Mouse (Mus musculus) liver, embryonic 18 days (tissue): ENCODE data around the gene Dpp3. TPM values are rescaled to one million over a fixed set of nuclear protein-coding genes. Genes with fewer than 3 reads are reported as not detected.

Source experiments
- polyA plus RNA-seq: library from polyadenylated mRNA; depleted of rRNA; stranded (reverse); fragments of >200 nt; gene quantifications from 2 replicates; pipeline ENCODE4 v1.2.3, GENCODE M21; 2012; rRNA removed

Dpp3 gene
- 33.6 and 33.7 TPM in 2 replicates for polyA plus RNA-seq

DNA sequence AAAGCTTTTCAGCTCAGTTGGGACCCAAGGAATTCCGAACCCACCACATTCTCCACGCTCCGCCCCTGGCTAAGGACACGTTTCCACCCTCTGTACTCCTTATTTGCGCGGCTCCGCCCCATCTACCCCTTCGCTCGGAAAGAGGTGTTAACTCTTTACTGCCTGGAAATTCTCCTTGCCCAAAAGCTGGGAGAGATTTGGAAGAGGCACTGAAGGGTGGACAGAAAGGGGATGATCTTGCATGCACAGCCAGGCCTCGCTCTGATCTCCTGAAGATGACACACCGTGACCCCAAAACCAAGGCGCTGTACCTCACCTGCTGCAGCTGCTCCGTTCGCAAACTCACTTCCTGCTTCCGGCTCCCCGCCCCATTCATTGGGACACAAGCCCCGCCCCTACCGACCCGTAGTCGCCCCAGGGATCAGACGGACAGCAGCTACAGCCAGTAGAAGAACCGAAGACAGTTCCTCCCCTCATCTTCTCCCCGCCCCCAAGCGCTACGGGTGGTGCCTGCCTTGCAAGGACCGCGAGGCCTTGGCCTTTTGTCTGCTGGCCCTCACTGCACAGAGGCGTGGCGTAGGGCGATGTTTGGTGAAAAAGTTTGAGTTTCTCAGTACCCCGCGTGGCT, at the start of gene Dpp3:
Gene Dpp3 (minus strand): TSS at position 384 of the 628 bp plus-strand sequence.

DNA sequence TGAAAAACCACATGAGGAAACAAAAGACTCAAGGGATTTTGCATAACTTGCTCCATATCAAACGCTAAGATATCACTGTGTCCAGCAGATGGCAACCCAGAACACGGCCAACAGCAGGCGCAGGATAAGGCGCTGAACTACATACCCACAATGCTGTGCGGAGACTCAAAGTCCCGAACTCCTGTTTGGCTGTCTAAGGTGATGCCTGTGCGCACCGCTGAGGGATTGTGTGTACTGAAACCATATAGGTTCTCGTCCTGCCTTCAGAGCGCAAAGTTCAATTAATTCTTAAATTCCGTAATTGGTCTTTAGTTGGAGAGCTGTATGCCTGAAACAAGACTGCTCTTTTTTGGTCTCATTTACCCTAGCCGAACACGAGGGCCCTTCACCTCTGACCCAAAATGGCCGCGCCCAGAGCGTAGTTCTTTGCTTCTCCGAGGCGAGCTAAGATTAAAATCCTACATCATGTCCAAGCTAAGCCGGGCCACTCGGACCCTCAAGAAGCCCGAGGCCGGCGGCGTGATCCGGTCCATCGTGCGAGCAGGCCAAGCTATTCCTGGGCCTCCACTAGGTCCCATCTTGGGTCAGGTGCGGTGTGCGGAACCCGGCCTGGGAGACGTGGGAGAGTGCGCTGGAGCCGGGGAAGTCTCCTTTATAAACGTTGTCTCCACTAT, 34.0 kb upstream of the Dpp3 start, which contains the start of gene Mrpl11:
Gene Mrpl11 (plus strand): TSS at position 220 of the 674 bp plus-strand sequence.

DNA sequence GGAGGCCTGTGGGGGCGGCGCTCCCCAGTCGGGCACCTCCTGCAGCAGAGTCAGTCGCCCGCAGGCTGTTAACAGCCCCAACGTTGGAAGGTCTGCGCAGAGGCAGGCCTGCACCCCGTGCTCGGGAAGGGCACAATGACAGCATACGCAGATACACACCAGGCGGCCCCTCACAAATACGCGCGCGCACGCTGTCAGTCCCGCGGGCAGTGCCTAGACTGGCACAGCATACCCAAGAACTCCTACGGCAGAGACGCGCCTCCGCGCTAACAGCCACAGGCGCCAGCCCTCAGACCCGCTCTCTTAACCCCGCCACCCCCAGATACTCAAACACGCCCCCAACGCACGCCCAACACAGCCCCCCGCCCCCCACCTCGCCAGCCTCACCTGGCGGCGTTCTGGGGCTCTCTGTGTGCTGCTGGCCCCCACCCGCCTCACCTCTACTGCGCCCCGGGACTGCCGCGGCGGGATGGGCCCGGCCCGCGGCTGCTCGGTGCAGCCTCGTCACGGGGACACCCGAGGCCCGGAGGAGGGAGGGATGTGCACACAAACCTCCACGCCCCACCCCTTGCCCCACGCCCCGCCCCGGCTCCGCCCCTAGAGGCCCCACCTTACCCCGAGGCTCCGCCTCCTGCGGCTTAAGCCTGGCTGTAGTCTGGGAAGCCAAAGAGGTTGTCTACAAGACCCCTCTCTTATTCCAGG, 14.6 kb upstream of the Dpp3 start, which contains the start of gene Peli3:
Gene Peli3 (minus strand): TSS at position 577 of the 702 bp plus-strand sequence.

DNA sequence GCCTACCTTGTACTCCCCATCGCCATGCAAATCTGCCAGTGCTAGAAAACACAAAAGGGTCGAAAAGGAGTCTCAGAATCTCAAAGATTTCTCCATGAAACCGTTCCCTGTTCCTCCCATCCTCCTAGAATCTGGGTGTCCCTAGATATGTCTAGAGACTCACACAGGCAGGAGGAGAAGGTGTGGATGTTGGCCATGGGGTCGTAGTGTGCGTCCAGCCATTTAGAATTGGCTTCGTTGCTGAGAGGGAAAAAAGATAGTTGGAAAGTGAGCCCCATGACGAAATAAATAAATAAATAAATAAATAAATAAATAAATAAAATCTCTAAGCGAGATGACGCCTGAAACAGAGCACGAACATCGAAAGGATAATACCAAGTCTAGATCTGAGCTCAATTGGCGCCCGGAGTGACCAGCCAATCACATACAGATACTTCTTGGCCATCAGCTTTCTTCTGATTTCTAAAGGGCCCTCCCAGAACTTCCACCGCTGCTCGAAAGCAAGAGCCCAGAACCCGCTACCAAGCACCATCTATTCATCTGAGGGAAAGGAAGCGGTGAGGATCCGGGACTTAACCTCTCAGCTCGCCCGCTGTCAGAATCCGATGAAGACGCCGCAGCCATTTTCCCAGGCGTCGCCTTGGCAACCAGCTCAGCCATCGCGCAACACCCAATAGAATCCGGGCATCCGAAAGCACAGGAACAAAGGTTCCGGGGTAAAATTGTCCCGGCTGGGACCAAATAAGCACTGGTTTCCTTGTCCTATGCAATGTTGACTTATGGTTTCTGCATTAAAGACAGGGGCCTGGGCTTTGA, 21.9 kb downstream of the Dpp3 start, which contains the start of gene Bbs1:
Gene Bbs1 (minus strand): TSS at position 650 of the 816 bp plus-strand sequence.

DNA sequence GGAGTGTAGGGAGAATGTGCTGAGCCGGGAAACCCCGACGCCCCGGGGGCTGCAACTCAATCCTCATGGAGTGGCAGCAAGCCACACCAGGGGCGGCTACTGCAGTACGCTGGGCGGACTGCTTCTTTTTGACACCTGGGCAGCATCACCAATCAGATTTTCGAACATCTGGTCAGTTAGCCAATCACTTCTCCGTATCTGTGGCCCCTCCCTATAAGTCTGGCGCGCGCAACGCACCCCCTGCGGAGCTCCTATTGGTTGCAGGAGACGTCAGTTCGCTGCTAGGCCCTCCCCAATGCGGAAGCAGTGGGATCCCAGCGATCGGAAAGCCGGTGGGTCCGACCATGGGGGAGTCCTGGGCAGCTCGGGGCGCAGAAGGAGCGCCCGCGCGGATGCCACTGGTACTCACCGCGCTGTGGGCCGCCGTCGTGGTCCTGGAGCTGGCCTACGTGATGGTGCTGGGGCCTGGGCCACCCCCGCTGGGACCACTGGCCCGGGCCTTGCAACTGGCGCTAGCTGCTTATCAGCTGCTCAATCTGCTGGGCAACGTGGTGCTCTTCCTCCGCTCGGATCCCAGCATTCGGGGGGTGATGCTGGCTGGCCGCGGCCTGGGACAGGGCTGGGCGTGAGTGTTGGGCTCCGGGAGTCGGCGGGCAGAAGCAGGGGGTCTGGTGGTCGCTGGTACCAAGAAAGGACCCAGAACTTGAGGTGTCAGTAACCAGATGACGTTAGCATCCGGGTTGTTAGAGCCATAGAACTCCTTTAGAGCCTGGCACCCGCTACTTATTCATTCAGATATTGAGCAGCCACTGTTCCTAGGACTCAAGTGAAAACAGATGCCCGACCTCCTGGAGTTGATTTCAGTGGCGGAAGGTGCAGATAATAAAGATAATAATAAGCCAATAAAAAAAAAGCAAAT, 49.4 kb downstream of the Dpp3 start, which contains the start of gene Zdhhc24:
Gene Zdhhc24 (plus strand): TSS at position 264 of the 919 bp plus-strand sequence.

DNA sequence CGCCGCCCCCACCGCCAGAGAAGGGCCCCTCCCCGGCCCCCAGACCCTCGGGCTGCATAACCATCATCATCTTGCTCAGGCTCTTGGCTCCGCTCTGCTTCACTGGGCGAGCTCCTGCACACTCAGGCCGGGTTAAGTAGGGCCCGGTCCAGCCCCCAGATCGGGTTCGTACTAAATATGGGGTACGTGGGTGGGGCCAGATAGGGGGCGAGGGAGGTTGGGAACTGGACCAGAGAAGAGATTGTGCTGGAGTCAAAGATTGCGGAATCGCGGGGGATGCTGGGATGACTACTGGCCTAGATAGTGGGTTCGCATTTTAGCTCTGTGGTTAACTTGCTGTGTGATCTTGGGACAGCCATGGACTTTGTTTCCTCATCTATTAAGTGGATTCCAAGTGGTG, 50.3 kb downstream of the Dpp3 start, which contains the start of gene Actn3:
Gene Actn3 (minus strand): TSS at position 125 of the 400 bp plus-strand sequence.

Other genes starting within 250 kb of the Dpp3 start
- 0.01 and 0.07 TPM in 2 replicates for gene Gm960, start 229.6 kb downstream of the Dpp3 start, polyA plus RNA-seq
- 0.30 and 0.31 TPM in 2 replicates for gene Sptbn2, start 217.1 kb downstream of the Dpp3 start, polyA plus RNA-seq
- 7.1 and 8.3 TPM in 2 replicates for gene Rbm4b, start 171.8 kb downstream of the Dpp3 start, polyA plus RNA-seq
- gene Rbm4, start 134.4 kb downstream of the Dpp3 start, polyA plus RNA-seq, result 35.7 and 37.7 TPM in 2 replicates
- gene Gm21992, start 116.7 kb downstream of the Dpp3 start, polyA plus RNA-seq, result 14.1 and 14.8 TPM in 2 replicates
- gene Rbm14, start 116.7 kb downstream of the Dpp3 start, polyA plus RNA-seq, result 18.2 and 18.3 TPM in 2 replicates
- 158 and 166 TPM in 2 replicates for gene Ccs, start 89.0 kb downstream of the Dpp3 start, polyA plus RNA-seq
- 0.01 TPM in 1 of 2 replicates, not detected in the other for gene Ccdc87, start 88.9 kb downstream of the Dpp3 start, polyA plus RNA-seq
- 22.9 and 23.6 TPM in 2 replicates for gene Ctsf, start 73.2 kb downstream of the Dpp3 start, polyA plus RNA-seq
- 0.06 and 0.10 TPM in 2 replicates for gene Actn3, start 50.4 kb downstream of the Dpp3 start, polyA plus RNA-seq
- gene Zdhhc24, start 49.6 kb downstream of the Dpp3 start, polyA plus RNA-seq, result 10.1 and 10.6 TPM in 2 replicates
- 0.52 and 0.79 TPM in 2 replicates for gene Bbs1, start 21.7 kb downstream of the Dpp3 start, polyA plus RNA-seq
- 0.17 and 0.28 TPM in 2 replicates for gene Peli3, start 14.8 kb upstream of the Dpp3 start, polyA plus RNA-seq
- gene Mrpl11, start 33.9 kb upstream of the Dpp3 start, polyA plus RNA-seq, result 23.7 and 24.7 TPM in 2 replicates
- 0.07 and 0.10 TPM in 2 replicates for gene Npas4, start 62.0 kb upstream of the Dpp3 start, polyA plus RNA-seq
- 1.4 and 2.0 TPM in 2 replicates for gene Slc29a2, start 95.6 kb upstream of the Dpp3 start, polyA plus RNA-seq
- gene B4gat1, start 110.5 kb upstream of the Dpp3 start, polyA plus RNA-seq, result 6.2 and 7.5 TPM in 2 replicates
- gene AC124502.3, start 110.6 kb upstream of the Dpp3 start, polyA plus RNA-seq, result 0.26 and 0.37 TPM in 2 replicates
- gene Brms1, start 113.1 kb upstream of the Dpp3 start, polyA plus RNA-seq, result 14.8 and 15.2 TPM in 2 replicates
- 0.52 and 0.58 TPM in 2 replicates for gene Rin1, start 122.2 kb upstream of the Dpp3 start, polyA plus RNA-seq
- gene Cd248, start 139.8 kb upstream of the Dpp3 start, polyA plus RNA-seq, result 1.8 and 2.0 TPM in 2 replicates
- gene Tmem151a, start 157.2 kb upstream of the Dpp3 start, polyA plus RNA-seq, result 0.30 and 0.36 TPM in 2 replicates
- gene Yif1a, start 160.3 kb upstream of the Dpp3 start, polyA plus RNA-seq, result 61.5 and 66.8 TPM in 2 replicates
- gene Cnih2, start 170.2 kb upstream of the Dpp3 start, polyA plus RNA-seq, result 0.22 and 0.24 TPM in 2 replicates
- 57.1 and 59.3 TPM in 2 replicates for gene Rab1b, start 178.8 kb upstream of the Dpp3 start, polyA plus RNA-seq
- gene Klc2, start 190.3 kb upstream of the Dpp3 start, polyA plus RNA-seq, result 3.6 and 4.7 TPM in 2 replicates